Mouse (Mus musculus) NIH3T3 (cell line): Measurements from ENCODE around the gene C1ql4.

Experiments
- DNase-seq: peaks from one replicate; pipeline ENCODE4 v3.0.0-alpha.2; 2012; ENCODE audit warnings: low read depth

C1ql4 gene

GRCm38 (mm10) chr15:99087253-99088075, at the start of gene C1ql4:
TSS of gene C1ql4 (minus strand) at chr15:99087817.
- DNase-seq = no peak

DNA sequence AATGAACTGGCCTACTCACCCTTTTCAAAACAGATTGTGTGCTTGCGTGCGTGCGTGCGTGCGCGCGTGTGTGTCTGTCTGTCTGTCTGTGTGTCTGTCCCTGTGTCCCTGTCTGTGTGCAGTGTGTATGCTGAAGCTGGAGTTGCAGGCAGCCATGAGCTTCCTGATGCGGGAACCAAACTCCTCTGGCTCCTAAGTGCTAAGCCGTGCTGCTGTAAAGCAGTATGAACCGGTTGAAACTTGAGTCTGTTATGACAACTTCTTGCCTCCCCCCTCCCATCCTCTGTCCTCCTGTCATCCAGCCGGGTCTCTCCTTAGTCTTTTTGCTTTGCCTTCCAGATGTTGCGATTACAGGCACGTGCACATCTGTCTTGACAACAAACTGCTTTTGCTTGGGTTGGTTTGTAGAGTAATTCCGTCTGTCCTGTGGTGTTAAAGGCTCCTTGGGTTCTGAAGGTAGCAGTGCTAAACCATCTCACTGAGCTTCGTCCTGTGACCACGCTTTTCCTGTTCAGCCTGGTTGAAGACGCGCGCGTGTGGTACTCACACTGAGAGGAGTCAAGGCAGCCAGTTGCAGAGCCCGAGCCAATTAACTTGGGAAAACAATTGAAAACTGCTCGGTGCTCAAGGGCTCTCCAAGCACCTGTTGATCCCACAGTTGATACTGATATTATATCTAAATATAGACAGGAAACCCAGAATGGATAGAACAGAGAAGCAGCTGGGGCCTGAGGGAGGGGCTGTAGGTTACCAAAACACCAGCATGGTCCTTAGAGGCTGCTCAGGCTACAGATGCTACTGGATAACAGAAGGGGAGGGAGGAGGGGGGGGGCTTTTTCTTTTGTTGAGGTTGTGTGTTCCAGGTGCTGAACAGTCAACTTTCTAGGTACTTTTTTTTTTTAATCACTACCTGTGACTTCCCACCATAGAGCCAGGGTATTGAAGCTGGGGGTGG, 42.6 kb upstream of the C1ql4 start:
- no peak for DNase-seq

DNA sequence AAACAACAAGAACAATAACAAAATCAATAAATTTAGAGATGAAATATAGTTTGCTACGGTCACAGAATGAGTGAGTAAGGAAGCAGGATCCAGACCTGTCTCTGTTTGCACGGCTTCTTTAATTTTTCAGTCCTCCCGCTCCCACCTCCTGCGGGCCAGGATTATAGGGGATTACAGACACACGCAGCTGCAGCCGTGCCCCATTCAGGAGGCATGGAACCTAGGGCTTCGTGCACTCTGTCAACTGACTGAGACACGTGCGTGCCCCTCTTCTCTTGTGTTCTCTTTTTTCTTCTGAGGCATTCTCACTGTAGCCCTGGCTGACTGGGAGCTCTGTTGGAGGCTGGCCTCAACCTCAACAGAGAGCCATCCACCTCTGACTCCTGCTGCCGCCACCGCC, 41.8 kb upstream of the C1ql4 start:
- no peak for DNase-seq

- no peak for DNase-seq
Observed at GRCm38 (mm10) chr15:99127851-99128522, 40.4 kb upstream of the C1ql4 start.

- DNase-seq = peak; percentile 47
Observed at GRCm38 (mm10) chr15:99126816-99127365, 39.3 kb upstream of the C1ql4 start.

DNA sequence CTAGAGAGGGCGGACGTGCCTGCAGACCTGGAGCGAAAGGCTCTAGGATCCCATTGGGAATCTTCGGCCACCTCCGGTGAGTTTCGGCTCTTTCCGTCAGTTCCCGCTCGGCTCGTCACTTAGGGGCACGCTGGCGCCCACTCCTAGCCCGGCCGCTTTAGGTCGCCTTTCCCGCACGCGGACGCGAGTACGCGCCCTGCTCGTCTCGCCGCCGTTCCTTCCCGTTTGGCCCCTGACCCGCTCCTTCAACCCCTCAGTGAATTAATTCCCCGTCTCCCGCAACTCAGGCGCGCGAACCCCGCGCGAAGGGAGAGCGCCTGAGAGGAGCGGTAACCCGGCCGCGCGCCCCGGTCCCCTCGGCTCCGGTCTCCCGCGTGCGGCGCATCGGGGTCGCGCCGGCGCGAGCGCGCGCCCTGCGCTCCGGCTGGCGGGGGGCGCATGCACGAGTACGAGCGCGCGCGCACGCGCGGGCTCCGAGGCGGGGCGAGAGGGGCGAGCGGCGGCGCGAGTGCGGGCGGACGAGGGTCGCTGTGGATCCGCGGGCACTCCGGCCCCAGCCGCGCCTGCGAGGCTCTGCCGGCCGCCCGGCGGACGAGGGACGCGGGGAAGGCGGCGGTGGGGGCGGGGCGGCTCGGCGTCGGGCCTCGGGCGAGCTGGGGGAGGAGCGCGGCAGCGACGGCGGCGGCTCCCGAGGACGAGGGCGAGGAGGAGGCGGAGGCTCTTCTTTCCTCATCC, 38.6 kb upstream of the C1ql4 start:
- peak; percentile 90 for DNase-seq

- DNase-seq = no peak
Observed at GRCm38 (mm10) chr15:99125711-99126080, 38.1 kb upstream of the C1ql4 start, which contains the start of gene Spats2. TSS of gene Spats2 (plus strand) at chr15:99125916.

- peak; percentile 25 for DNase-seq
Observed at GRCm38 (mm10) chr15:99122642-99123041, 35.0 kb upstream of the C1ql4 start.

- DNase-seq = no peak
Observed at GRCm38 (mm10) chr15:99120814-99121213, 33.2 kb upstream of the C1ql4 start.

GRCm38 (mm10) chr15:99116539-99116938, 28.9 kb upstream of the C1ql4 start:
- no peak for DNase-seq

DNA sequence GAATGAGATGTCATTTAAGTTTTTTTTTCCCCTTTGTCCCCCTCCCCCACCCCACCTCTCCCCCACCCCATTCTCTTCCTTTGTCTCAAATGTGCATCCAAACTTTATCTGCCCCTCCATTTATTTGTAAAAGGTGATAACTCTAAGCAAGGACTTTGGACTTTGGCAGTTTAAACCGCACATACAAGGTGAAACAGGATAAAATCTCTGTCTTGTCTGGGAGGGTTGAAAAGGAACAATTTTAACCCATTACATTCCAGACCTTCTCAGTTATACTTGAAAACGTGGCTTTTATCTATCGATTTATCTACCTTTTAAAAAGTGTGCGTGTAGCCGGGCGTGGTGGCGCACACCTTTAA, 27.4 kb upstream of the C1ql4 start:
- DNase-seq = no peak

GRCm38 (mm10) chr15:99114312-99115064, 26.9 kb upstream of the C1ql4 start:
- no peak for DNase-seq

- peak; percentile 27 for DNase-seq
Observed at GRCm38 (mm10) chr15:99113396-99113975, 25.9 kb upstream of the C1ql4 start.

- DNase-seq = no peak
Observed at GRCm38 (mm10) chr15:99112843-99113395, 25.3 kb upstream of the C1ql4 start.

DNA sequence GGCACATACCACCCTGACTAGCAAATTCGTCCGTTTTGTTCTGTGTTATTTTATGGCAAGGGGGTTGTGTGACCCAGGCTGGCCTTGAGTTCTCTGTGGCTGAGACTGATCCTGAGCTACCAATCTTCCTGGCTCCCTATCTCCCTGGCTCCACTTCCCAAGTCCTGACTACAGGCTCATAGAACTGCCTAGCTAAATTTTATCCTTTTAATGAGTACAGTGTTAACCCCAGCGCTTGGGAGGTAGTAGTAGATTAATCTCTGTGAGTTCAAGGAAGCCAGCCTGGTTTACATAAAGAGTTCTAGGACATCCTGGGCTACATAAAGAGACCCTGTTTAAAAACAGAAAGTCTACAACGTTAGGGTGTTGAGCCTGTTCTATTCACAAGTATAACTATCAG, 24.2 kb upstream of the C1ql4 start:
- DNase-seq = no peak

GRCm38 (mm10) chr15:99111139-99111538, 23.5 kb upstream of the C1ql4 start:
- peak; percentile 45 for DNase-seq

- no peak for DNase-seq
Observed at GRCm38 (mm10) chr15:99107866-99108265, 20.2 kb upstream of the C1ql4 start.

GRCm38 (mm10) chr15:99105238-99105637, 17.6 kb upstream of the C1ql4 start:
- DNase-seq = no peak

- DNase-seq = peak; percentile 32
Observed at GRCm38 (mm10) chr15:99099984-99100383, 12.4 kb upstream of the C1ql4 start.

DNA sequence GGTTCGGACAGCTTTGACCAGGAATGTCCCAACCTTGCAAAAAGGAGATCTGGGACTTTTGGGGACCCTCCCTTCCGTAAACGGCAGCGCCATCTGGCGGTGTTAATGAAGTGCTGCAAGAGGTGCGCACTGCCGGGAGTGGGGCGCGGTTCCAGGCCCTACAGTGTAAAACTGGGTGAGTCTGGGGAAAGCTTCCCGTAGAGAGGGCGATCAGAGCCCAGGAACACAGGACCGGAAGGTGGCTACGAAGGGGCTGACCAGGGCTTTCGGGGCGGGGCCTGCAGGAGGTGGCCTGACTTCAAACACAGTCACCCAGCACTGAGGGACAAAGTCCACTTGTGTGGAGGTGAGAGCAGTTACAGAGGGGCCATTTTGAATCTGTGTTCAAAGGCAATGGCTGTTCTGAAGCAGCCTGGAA, 11.5 kb upstream of the C1ql4 start:
- DNase-seq = peak; percentile 82
